Mouse (Mus musculus): ENCODE results near the gene Mb21d2. TPM values are rescaled to one million over a fixed set of nuclear protein-coding genes. Genes with fewer than 3 reads are reported as not detected.

The Mb21d2 gene
- total and polyA plus RNA-seq, 3 experiments = not detected

- no peak for TF ChIP-seq USF2 (conservative IDR thresholded peaks at IDR 0.05; ENCODE audit: low read depth, low read length)
- no peak for TF ChIP-seq ZMIZ1 (IDR thresholded peaks at IDR 0.05; ENCODE audit: low read depth, low read length)
- no peak for TF ChIP-seq IRF4 (IDR thresholded peaks at IDR 0.05; ENCODE audit: low read depth, low read length)
- no peak for TF ChIP-seq ELF1 (IDR thresholded peaks at IDR 0.05; ENCODE audit: low read depth, low read length)
- TF ChIP-seq MAFK (IDR thresholded peaks at IDR 0.05; ENCODE audit: insufficient replicate concordance, low read length) = no peak
- TF ChIP-seq RCOR1 (conservative IDR thresholded peaks at IDR 0.05; ENCODE audit: low read depth, low read length) = no peak
- TF ChIP-seq SIN3A (IDR thresholded peaks at IDR 0.05; ENCODE audit: low read length) = no peak
- no peak for TF ChIP-seq POLR2A (IDR thresholded peaks at IDR 0.05; ENCODE audit: low read depth, low read length)
- TF ChIP-seq GABPA (IDR thresholded peaks at IDR 0.05; ENCODE audit: insufficient replicate concordance, low read depth, low read length) = no peak
- no peak for TF ChIP-seq ZC3H11A (IDR thresholded peaks at IDR 0.05; ENCODE audit: low read depth, low read length)
- no peak for TF ChIP-seq BHLHE40 (IDR thresholded peaks at IDR 0.05; ENCODE audit: low read depth, low read length)
- TF ChIP-seq JUND (conservative IDR thresholded peaks at IDR 0.05; ENCODE audit: low read depth, low read length) = no peak
- no peak for TF ChIP-seq MAX (IDR thresholded peaks at IDR 0.05; ENCODE audit: low read length)
- no peak for TF ChIP-seq MEF2A (IDR thresholded peaks at IDR 0.05; ENCODE audit: borderline replicate concordance, low read depth, low read length)
- no peak for TF ChIP-seq KAT2A (IDR thresholded peaks at IDR 0.05; ENCODE audit: insufficient replicate concordance, low read length)
- no peak for TF ChIP-seq EP300 (IDR thresholded peaks at IDR 0.05; ENCODE audit: low read length)
- no peak for TF ChIP-seq ETS1 (conservative IDR thresholded peaks at IDR 0.05; ENCODE audit: low read depth, low read length)
- no peak for TF ChIP-seq SMC3 (IDR thresholded peaks at IDR 0.05; ENCODE audit: low read depth, low read length)
- no peak overlapping the region for H3K9ac ChIP-seq (ENCODE audit: insufficient read depth, low read depth)
- dilution Hi-C loops (cut with MboI; ENCODE audit: extremely low pct_ligation_motif_present, extremely low pct_unique_long_range_greater_than_20kb, low sequenced_read_pairs) = no loop called here
- no peak overlapping the region for H3K4me2 ChIP-seq (ENCODE audit: insufficient read depth, low read depth, poor library complexity, severe bottlenecking)
- peaks cover 88% of the 10 kb centered on the region for H3K9me3 ChIP-seq (replicated peaks; ENCODE audit: low read length)
- no peak overlapping the region for H3K27ac ChIP-seq (ENCODE audit: insufficient read depth, low read depth)
- H3K27me3 ChIP-seq (replicated peaks) = no peaks in the 10 kb centered on the region
- in situ Hi-C loops (cut with MboI; ENCODE audit: low pct_ligation_motif_present, low pct_unique_long_range_greater_than_20kb, low sequenced_read_pairs) = loop anchor here (25.0 kb wide), 1 partner anchor 717 kb away; no protein-coding TSS in a partner anchor
- no peak for DNase-seq (ENCODE audit: extremely low read depth)
- H3K4me1 ChIP-seq (ENCODE audit: control insufficient read depth in 1 of 2, insufficient read depth in 2 of 2) = no peaks in the 10 kb centered on the region
- no peak overlapping the region for H3K4me3 ChIP-seq (replicated peaks in 1 of 3; ENCODE audit: low read depth in 2 of 3, low read length in 2 of 3, poor library complexity in 1 of 3)
- H3K36me3 ChIP-seq (replicated peaks in 1 of 2; ENCODE audit: control insufficient read depth in 1 of 2, insufficient read depth in 1 of 2, low read length in 1 of 2) = no peaks in the 10 kb centered on the region
- no peaks in the 10 kb centered on the region for H3K79me2 ChIP-seq (replicated peaks; ENCODE audit: control insufficient read depth, extremely low read depth, insufficient read depth, poor library complexity, severe bottlenecking)
Observed at GRCm38 (mm10) chr16:28845336-28845735, 84.1 kb downstream of the Mb21d2 start.

DNA sequence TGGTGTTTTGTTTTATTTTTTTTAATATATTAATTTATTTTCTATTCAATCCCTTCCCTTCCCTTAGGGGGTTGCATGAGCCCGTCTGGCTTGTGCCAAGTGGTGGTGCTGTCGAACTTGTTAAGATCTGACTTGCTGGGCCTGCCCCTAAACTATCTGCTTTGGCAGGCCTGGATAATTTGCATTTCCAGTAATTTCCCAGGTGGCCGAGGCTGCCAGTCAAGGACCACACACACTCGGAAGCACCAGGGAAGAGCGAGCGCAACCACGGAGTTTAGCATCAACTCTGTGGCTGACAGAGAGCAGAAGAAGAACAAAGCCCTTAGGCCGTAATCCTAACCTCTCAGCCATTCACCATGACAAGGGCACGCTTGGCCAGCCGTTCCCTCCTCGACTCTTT, 88.4 kb downstream of the Mb21d2 start:
- H3K4me3 ChIP-seq (replicated peaks in 1 of 3; ENCODE audit: low read depth in 2 of 3, low read length in 2 of 3, poor library complexity in 1 of 3) = no peak overlapping the region
- no peaks in the 10 kb centered on the region for H3K4me1 ChIP-seq (ENCODE audit: control insufficient read depth in 1 of 2, insufficient read depth in 2 of 2)
- H3K79me2 ChIP-seq (replicated peaks; ENCODE audit: control insufficient read depth, extremely low read depth, insufficient read depth, poor library complexity, severe bottlenecking) = no peaks in the 10 kb centered on the region
- no peaks in the 10 kb centered on the region for H3K36me3 ChIP-seq (replicated peaks in 1 of 2; ENCODE audit: control insufficient read depth in 1 of 2, insufficient read depth in 1 of 2, low read length in 1 of 2)
- H3K9ac ChIP-seq (ENCODE audit: insufficient read depth, low read depth) = no peak overlapping the region
- DNase-seq (ENCODE audit: extremely low read depth) = no peak
- no peak for TF ChIP-seq TBP (conservative IDR thresholded peaks at IDR 0.05; ENCODE audit: low read depth, low read length)
- H3K27ac ChIP-seq (ENCODE audit: insufficient read depth, low read depth) = no peak overlapping the region
- dilution Hi-C loops (cut with MboI; ENCODE audit: extremely low pct_ligation_motif_present, extremely low pct_unique_long_range_greater_than_20kb, low sequenced_read_pairs) = no loop called here
- H3K27me3 ChIP-seq (replicated peaks) = no peaks in the 10 kb centered on the region
- in situ Hi-C loops (cut with MboI; ENCODE audit: low pct_ligation_motif_present, low pct_unique_long_range_greater_than_20kb, low sequenced_read_pairs) = loop anchor here (25.0 kb wide), 1 partner anchor 721 kb away; no protein-coding TSS in a partner anchor
- H3K9me3 ChIP-seq (replicated peaks; ENCODE audit: low read length) = peaks cover 93% of the 10 kb centered on the region
- no peak overlapping the region for H3K4me2 ChIP-seq (ENCODE audit: insufficient read depth, low read depth, poor library complexity, severe bottlenecking)

Data from CH12.LX (cell line).